Mouse (Mus musculus) limb, embryonic 14.5 days (tissue): ENCODE measurements around the gene Rpl4. TPM values are rescaled to one million over a fixed set of nuclear protein-coding genes. Genes with fewer than 3 reads are reported as not detected.

ENCODE experiments used
- ATAC-seq: fragments of 200-750 bp; cut with Nextera tagmentation; 2 replicates; pipeline ENCODE4 v1.8.0; 2017; ENCODE audit warnings: low read depth, moderate number of reproducible peaks, moderate TSS enrichment; ENCODE audit not compliant: low FRiP score
- DNase-seq: peaks from one replicate; pipeline ENCODE4 v3.0.0-alpha.2; 2015; ENCODE audit warnings: low spot score
- H3K27ac ChIP-seq: fragments of 300-500 bp; sonication (generic); replicated peaks from 2 replicates; pipeline ENCODE4 v1.5.1; 2014; ENCODE audit warnings: low read depth, mild to moderate bottlenecking, low read length, moderate library complexity, mixed read lengths
- H3K27me3 ChIP-seq: fragments of 300-500 bp; sonication (generic); 2 replicates; pipeline ENCODE4 v1.6.1; 2014; ENCODE audit warnings: low read length, mixed read lengths; ENCODE audit not compliant: control insufficient read depth, insufficient read depth
- H3K36me3 ChIP-seq: fragments of 300-500 bp; sonication (generic); 2 replicates; pipeline ENCODE4 v1.6.1; 2014; ENCODE audit warnings: mild to moderate bottlenecking, low read length, moderate library complexity, mixed read lengths; ENCODE audit not compliant: control insufficient read depth, insufficient read depth
- H3K4me1 ChIP-seq: fragments of 300-500 bp; sonication (generic); 2 replicates; pipeline ENCODE4 v1.6.1; 2014; ENCODE audit warnings: antibody characterized with exemption, low read length, mixed read lengths; ENCODE audit not compliant: control insufficient read depth, insufficient read depth
- H3K4me2 ChIP-seq: fragments of 300-500 bp; sonication (generic); replicated peaks from 2 replicates; pipeline ENCODE4 v1.6.1; 2014; ENCODE audit warnings: low read depth, mild to moderate bottlenecking, low read length, moderate library complexity; ENCODE audit not compliant: severe bottlenecking
- H3K4me3 ChIP-seq: fragments of 300-500 bp; sonication (generic); replicated peaks from 2 replicates; pipeline ENCODE4 v1.5.1; 2014; ENCODE audit warnings: low read length
- H3K9ac ChIP-seq: fragments of 300-500 bp; sonication (generic); 2 replicates; pipeline ENCODE4 v1.6.1; 2014; ENCODE audit warnings: mild to moderate bottlenecking, low read depth, low read length, moderate library complexity; ENCODE audit not compliant: severe bottlenecking
- H3K9me3 ChIP-seq: fragments of 300-500 bp; sonication (generic); 2 replicates; pipeline ENCODE4 v1.6.1; 2016; ENCODE audit warnings: low read length; ENCODE audit not compliant: control insufficient read depth
- POLR2A ChIP-seq: fragments of 200-500 bp; IDR thresholded peaks from 2 replicates; pipeline ENCODE4 v1.8.0; 2012; ENCODE audit warnings: inconsistent platforms, mild to moderate bottlenecking, moderate library complexity, borderline replicate concordance; ENCODE audit not compliant: insufficient read depth, insufficient read length; ENCODE audit errors: extremely low read depth
- WGBS: fragments of 180-500 bp; shearing (Covaris S2); extraction: QIAGEN DNeasy Blood & Tissue Kit; methylation state at CpG from one replicate; pipeline ENCODE4 v1.1.7; 2014; 5-methylcytosine and 5-hydroxymethylcytosine counted together
- polyA plus RNA-seq, 2 experiments: library from polyadenylated mRNA; depleted of rRNA in 1 of 2; stranded (reverse) in 1 of 2; unstranded in 1 of 2; fragments of >200 nt; fragmentation: Nextera tagmentation in 1 of 2; extraction: Ambion mirVana in 1 of 2; gene quantifications; 2 replicates each; pipeline versions ENCODE4 v1.2.1 to v1.2.3; 2012 to 2014

Gene Rpl4
- polyA plus RNA-seq, 2 experiments: 1,322 to 1,375 TPM

DNA sequence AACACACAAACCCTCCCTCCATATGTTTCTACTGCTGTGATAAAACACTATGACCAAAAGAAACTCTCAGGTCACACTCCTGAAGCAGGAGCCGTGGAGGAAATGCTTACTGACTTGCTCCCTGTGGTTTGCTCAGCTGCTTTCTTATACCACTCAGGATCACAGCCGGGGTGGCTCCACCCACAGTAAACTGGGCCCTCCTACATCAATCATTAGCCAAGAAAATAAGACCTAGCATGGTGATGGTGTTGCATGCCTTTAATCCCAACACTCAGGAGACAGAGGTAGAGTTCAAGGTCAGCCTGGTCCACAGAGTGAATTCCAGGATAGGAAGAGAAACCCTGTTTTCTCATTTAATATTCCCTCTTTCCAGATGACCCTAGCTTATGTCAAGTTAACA lies 26.7 kb downstream of the Rpl4 start:
- H3K27me3 ChIP-seq: no peaks in the 10 kb centered on the region
- 66% methylated on average over 2 of the region's 2 CpGs for WGBS

DNA sequence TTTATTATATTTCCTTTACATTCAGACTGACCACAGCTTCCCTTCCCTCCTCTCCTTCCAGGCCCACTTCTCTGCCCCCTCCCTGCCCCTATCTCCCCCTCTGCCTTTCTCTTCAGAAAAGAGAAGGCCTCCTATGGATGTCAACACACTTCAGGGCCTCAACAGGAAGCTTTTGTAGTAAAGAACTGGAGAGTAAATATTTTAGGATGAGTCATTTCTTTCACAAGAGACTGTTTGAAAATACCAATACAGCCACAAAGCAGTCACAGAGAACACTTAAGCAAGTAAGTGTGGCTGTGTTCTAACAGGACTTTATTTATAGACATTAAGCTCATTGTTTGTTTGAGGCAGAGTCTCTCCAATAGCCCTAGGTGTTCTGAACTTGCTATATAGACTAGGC lies 29.2 kb downstream of the Rpl4 start:
- ATAC-seq (no peak), DNase-seq (no peak)
- TF ChIP-seq POLR2A: no peak
- no peaks in the 10 kb centered on the region for H3K9me3 ChIP-seq
- no peak overlapping the region for H3K4me3 ChIP-seq
- no peaks in the 10 kb centered on the region for H3K4me1 ChIP-seq
- H3K9ac ChIP-seq: no peak overlapping the region
- H3K4me2 ChIP-seq: no peak overlapping the region
- no peaks in the 10 kb centered on the region for H3K27me3 ChIP-seq
- H3K27ac ChIP-seq: no peak overlapping the region
- H3K36me3 ChIP-seq: peaks cover 46% of the 10 kb centered on the region

More for the DNA sequence above, 26.7 kb downstream of the Rpl4 start:
- no peak overlapping the region for H3K9ac ChIP-seq
- TF ChIP-seq POLR2A: no peak
- no peaks in the 10 kb centered on the region for H3K4me1 ChIP-seq
- no peak overlapping the region for H3K4me2 ChIP-seq
- no peak for DNase-seq
- no peak for ATAC-seq
- no peak overlapping the region for H3K4me3 ChIP-seq
- H3K36me3 ChIP-seq: peaks cover 47% of the 10 kb centered on the region
- no peak overlapping the region for H3K27ac ChIP-seq
- no peaks in the 10 kb centered on the region for H3K9me3 ChIP-seq

DNA sequence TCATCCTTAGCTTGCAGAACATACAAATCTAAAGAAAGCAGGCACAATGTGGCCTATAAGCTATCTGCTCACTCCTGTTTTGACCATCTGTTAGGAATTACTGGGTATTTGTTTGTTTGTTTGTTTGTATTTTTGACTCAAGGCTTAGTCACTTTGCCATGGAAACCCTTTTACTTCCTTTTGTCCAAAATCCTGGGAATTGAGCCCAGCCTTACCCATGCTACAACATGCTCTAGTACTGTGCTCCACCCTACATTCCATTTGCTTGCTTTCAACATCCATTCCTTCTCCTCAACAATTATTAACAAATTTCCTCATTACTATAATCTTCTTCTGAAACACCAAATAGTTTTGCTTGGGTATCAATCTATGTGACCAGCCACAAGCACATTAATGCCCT lies 29.7 kb downstream of the Rpl4 start:
- Histone ChIP-seq H3K4me3 (no peak overlapping the region), H3K27ac (no peak overlapping the region), H3K36me3 (peaks cover 46% of the 10 kb centered on the region), H3K9ac (no peak overlapping the region), H3K27me3 (no peaks in the 10 kb centered on the region), H3K4me1 (no peaks in the 10 kb centered on the region), H3K9me3 (no peaks in the 10 kb centered on the region), H3K4me2 (no peak overlapping the region)
- DNase-seq (no peak), ATAC-seq (no peak)
- TF ChIP-seq POLR2A: no peak

DNA sequence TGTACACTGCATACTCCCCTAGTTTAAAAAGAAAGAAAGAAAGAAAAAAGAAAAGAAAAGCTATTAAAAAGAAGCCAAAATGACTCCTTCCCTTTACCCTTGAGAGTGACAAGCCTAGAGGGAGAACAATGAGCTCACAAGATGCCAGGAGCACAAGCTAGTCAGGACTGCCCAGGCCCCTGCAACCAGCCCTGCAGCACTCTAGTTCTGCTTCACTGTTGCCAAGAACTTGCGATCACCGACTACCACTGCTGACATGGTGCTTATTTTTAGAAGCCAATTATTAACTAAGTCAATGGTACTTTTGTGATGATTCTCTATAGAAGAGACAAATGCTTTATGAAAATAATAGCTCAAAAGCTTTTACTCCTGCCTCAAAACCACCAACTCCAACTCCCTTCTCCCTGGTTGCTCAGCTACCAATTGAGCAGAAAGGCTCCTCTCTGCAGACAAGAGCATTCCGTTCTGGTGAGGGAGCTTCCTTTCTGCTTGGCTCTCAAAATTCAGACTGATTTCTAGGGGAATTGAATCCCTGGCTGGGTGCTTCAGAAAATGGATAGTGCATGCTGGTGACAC lies 34.4 kb downstream of the Rpl4 start:
- WGBS: 91% methylated on average over 3 of the region's 3 CpGs
- no peak for TF ChIP-seq POLR2A
- Histone ChIP-seq H3K4me2 (no peak overlapping the region), H3K36me3 (peaks cover 66% of the 10 kb centered on the region), H3K4me3 (no peak overlapping the region), H3K9ac (no peak overlapping the region), H3K4me1 (no peaks in the 10 kb centered on the region), H3K9me3 (no peaks in the 10 kb centered on the region), H3K27ac (no peak overlapping the region), H3K27me3 (no peaks in the 10 kb centered on the region)
- DNase-seq (no peak), ATAC-seq (no peak)

DNA sequence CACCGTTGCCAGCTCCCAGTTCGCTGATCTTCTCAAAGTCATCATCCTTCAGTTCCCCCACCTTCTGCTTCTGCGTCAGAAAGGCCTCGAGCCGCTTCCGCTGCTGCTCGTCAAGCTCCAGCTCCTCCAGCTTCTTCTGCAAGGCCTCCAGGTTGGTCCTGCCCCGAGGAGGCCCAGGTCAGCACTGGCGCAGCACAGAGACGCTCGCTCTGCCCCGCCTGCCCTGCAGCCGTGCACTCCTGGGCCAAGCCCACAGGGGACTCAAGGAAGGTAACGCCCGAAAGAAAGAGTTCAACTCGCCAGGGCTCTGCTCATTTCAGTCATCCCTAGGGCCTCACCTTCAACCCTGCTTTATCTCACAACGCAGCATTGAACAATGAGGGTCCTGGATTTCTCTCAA lies 41.3 kb downstream of the Rpl4 start:
- peaks cover under 1% of the 10 kb centered on the region; the same call in 1 of the 2 replicates for H3K4me1 ChIP-seq
- no peaks in the 10 kb centered on the region for H3K9me3 ChIP-seq
- DNase-seq (no peak), ATAC-seq (no peak)
- no peak for TF ChIP-seq POLR2A
- no peak overlapping the region for H3K27ac ChIP-seq
- peaks cover 33% of the 10 kb centered on the region for H3K36me3 ChIP-seq
- H3K27me3 ChIP-seq: no peaks in the 10 kb centered on the region
- H3K4me2 ChIP-seq: no peak overlapping the region
- 87% methylated on average over 17 of the region's 17 CpGs for WGBS
- H3K4me3 ChIP-seq: no peak overlapping the region
- no peak overlapping the region for H3K9ac ChIP-seq

DNA sequence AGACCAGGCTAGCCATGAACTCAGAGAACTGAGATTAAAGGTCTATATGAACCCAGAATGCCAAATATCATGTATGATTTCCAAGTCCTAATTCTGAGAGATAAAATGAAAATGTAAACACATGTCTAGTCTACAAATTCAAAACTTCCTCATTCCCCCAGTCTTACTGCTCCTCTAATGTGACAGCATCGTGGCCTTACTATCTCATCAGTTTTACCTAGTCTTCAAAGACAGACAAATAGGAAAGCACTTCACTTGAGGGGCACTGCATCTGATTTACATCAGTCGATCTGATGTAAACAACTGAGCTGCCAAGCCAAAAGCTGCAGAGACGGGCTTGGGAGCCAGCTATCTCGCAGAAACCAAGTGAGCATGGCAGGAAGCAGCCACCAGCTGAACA lies 42.9 kb downstream of the Rpl4 start:
- no peak for ATAC-seq

More for the DNA sequence above, 42.9 kb downstream of the Rpl4 start:
- H3K4me2 ChIP-seq: no peak overlapping the region
- no peak for DNase-seq
- WGBS: 60% methylated on average over 4 of the region's 4 CpGs
- no peak overlapping the region for H3K9ac ChIP-seq
- no peak for TF ChIP-seq POLR2A
- H3K27me3 ChIP-seq: no peaks in the 10 kb centered on the region
- no peaks in the 10 kb centered on the region for H3K9me3 ChIP-seq
- peaks cover 20% of the 10 kb centered on the region; the same call in 1 of the 2 replicates for H3K36me3 ChIP-seq
- no peak overlapping the region for H3K27ac ChIP-seq
- peaks cover 3% of the 10 kb centered on the region; the same call in 1 of the 2 replicates for H3K4me1 ChIP-seq
- no peak overlapping the region for H3K4me3 ChIP-seq
